Mouse (Mus musculus) thymus, postnatal 10 days (tissue): ENCODE data around the gene Sugct.
"Not testable (repeated sequence)": the region's sequence is repeated elsewhere in the genome, so short reads cannot be mapped to it uniquely, and the experiment has no call there.

Experiments used
- DNase-seq, 2 experiments: peaks; one replicate each; pipeline ENCODE4 v3.0.0; 2021; ENCODE audit warnings: low spot score in 2 of 2

Gene Sugct

DNA sequence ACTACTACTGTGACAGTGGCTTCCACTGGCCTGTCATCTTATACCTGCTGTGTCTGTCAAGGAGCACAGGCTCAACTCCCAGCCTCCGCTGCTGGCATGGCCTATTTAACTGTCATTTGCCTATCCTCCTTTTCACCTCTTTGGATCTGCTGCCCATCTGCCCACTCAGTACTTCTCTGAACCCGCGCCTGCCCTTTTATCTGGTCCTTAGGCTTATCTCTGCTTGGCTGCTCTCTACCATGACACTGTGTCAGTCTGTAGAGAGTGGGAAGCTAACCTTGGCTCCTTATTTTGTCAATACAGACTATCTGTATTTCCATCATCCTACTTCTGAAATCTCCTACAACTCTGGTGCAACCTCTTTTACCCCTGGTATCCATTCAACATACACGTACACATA, 793.9 kb downstream of the Sugct start:
- DNase-seq = no peak

DNA sequence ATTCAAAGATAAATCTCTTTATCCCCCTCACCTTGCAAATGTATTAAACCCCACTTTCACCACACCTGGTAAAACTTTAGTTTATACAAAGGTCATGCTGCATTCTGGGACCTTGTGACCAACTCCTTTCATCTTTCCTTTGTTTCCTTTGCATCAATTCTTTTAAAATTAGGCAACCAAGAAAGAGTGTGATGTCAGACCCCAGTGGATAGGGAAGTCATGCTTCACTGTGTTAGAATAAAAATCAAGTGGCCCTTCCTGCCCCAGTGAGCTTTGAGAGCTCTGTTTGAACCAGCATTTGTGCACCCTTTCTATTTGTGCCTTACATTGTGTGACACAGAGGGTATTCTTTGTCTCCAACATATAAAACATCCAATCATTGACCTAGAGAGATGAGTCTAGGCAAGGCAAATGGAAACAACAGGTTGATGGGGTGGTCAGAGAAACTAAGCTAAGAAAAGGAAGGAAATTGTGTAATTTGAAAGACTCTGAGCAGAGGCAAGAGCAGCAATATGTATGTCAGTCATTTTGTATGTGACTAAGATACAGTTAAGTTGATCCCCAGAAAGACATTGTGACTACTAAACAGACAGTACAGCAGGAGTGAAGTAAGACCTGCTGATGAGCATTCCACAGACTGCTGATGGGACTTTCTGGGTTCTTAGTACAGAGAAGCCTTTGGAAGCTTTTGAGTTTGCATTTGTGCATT, 797.1 kb downstream of the Sugct start:
- no peak for DNase-seq

DNA sequence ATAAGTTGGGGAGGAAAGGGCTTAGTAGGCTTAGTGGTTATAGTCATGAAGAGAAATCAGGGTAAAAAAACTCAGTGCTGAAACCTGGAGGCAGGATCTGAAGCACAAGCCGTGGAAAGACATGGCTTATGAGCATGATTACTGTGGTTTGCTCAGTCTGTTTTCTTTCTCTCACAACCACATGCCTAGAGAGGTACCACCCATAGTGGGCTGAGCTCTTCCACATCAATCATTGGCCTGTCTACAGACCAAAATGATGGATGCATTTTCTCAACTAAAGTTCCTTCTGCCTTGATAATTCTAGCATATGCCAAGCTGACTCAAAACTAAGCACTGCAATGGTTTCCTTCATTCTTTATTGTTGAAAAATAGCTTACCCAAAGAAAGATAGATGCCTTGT, 817.3 kb downstream of the Sugct start:
- DNase-seq = no peak

DNA sequence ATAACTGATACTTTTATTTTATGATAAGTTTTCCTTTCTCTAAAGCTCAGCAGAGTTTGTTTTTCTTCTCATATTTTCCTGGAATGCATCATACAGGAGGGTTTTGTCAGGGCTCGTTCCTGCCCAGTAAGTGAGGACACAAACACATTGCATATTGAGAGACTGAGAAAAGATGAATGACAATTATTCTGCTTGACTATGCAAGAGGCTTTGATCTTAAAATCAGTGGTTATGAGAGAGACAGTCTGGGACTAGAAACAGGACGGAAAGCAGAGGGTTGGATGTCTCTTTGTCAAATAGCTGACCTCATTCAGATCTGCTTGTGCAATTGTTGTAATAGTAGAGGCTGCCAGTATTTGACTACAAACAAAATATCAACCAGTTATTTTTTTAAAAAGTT, 835.4 kb downstream of the Sugct start:
- no peak for DNase-seq

DNA sequence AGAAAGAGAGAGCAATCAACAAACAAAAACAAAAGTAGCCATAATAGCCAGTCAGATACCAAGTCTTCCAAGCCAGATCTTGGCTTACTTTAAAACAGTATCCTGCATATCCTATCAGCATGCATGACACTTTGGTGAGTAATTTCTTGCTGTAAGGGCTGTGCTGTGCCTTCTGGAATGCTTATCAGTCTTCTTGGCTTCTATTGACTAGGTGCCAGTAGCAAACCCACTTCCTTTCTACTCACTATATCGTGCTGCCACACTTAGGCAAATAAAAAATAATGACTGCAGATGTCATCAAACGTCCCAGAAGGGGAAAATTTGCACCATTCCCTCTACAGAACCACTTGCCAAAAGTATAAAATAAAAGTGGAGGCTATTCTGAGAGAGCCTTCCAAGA, 848.1 kb downstream of the Sugct start:
- DNase-seq = no peak

DNA sequence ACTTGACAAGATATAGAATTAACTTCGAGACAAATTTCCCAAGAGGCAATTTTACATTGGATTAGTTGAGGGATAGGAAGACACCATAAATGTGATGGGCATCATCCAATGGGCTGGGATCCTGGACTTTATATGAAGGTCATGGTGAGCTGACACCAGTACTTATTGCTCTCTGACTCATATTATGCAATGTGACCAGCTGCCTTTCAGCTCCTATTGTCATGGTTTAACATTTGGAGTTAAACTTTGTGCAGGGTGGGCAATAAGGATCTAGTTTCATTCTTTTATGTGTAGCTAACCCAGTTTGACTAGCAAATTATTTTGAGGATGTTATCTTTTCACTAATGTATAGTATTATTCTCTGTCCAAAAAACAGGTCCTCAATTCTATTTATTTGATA, 854.4 kb downstream of the Sugct start:
- DNase-seq = no peak

DNA sequence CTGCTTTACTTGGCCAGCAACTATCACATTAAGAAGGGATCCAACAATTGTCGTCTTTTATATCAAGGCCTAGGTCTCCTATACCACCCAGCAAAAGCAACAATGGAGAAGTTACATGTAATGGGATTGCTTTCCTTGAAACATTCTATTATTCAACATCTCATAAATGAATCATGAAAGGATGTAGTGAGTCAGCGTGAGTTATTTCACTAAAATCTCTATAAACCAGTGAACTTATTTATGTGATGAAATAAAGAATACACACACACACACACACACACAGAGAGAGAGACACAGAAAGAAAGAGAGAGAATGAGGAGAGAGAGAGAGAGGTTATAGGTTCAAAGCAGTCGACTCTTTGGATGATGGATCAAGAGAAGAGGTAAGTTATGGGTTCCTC, 856.9 kb downstream of the Sugct start:
- no peak for DNase-seq

DNA sequence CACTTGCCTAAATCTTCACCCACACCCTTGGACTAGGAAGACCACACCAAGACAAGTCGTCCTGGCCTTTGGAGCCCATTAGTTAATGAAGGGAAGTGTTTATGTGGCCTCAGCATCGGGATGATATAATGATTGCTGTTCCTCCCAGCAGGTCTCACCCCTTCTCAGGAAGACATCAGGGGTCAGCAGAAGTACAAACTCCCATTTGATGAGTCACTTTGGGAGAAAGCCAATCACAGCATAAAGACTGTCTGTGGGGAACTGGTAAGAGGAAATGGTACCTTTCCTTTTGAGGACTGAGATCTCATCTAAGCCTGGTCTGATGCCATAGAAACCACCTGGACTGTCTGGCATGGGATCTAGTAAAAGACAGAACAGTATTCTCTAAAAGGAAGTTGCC, 860.2 kb downstream of the Sugct start:
- DNase-seq = no peak

DNA sequence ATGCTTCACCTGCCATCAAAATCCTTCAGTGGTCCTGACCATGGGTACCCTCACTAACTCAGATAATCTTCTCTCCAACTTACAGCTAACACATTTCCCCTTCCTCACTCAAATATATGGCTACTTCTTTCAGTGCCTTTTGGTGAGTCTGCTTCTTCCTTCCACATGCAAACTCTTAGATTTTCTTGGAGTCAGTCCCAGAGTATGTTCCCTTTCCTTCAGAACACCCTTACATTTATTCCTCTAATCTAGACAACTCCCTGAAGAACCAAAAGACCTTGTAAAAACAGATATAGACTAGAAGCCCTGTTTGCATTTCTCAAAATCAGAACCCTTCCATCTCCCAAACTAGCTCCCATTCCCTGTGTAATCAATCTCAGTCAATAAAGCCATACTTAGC, 862.3 kb downstream of the Sugct start:
- DNase-seq = no peak

DNA sequence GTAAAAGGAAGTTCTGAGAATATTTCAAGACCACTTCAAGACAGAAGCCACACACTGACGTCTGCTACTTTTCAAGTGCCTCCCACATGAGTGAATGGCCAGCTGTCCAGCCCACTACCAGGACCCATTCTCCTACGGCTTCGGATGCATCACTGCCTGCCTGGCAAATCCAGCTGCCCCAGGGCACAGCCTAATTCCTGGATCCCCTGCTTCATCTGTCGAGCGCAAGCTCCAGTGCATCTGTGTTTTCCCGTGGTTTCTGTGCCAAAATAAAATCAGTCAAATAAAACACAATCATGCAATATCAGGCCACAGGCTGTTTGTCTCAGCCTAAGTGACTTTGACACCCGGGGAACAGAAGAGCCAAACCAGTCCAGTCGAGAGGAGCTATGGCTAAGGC, 863.5 kb downstream of the Sugct start:
- DNase-seq = no peak

DNA sequence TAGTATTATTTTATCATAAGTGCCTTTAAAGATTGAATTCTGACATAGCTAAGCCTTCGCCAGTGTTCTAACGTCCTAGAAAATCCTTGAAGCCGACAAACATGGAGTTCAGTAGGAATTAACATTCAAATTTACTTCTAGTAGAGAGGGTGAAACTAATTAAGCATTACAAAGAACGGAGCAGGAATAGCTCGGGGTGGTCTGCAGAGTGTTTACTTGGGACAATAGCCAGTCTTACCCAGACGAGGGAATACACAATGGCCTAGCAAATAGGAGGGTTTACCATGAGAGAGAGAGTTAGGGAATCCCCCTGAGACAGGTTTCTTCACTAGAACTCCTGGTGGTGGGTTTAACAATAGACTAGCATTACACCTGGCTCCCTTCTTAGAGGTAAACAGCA, 865.1 kb downstream of the Sugct start:
- DNase-seq = not testable (repeated sequence)

DNA sequence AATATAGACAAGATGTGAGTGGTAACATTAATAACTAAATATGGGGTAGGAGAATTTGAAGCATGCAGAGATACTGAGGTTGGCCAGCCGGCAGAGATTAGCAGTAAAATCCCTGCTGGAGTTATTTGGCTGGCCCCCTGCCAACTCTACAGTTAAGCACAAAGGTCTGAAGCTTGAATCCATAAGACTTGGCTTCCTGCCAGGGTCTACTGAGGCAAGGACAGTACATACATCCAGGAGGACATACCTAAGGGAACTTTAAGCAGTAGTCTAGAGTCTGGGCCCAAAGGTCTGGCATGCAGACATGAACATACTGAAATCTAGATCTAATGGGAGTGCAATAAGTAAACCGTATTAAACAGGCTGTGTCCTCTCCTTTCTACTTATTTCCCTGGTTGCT, 865.8 kb downstream of the Sugct start:
- DNase-seq = no peak

DNA sequence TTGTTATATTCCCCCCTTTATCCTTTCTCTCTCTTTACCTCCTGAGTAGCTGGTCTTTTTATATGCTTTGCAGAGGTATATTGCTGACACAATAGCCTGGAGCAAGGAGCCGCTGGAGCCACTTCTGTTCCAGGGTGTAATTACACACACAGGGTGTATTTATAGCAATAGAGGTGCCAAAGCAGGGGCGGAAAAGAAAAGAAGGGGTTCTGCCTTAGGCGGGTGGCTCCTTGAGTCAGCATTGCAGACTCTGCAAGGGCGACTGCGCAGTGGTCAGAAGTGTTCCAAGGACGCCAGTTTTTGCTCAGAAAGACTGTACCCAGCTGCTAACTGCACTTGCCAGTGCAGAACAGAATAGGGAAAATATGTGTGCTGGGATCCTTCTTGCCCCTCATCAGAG, 869.7 kb downstream of the Sugct start:
- no peak for DNase-seq

DNA sequence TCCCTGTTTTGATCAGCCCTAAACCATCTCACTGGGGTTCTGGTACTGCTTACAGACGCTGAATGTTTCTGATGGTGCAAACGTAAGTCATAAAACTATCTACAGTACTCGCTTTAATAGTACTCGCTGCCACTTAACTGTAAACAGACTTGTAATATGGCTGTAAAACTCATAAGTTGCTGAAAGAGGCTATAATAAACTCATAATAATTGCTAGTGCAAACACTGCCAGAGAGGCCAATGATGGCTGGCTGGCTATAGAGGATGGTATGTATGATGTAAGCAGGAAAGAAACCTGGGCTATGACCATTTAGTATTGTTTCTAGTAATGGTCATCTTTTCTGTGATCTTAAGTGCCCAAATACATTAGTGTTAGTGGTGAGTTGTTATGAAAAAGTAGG, 873.6 kb downstream of the Sugct start:
- no peak for DNase-seq

DNA sequence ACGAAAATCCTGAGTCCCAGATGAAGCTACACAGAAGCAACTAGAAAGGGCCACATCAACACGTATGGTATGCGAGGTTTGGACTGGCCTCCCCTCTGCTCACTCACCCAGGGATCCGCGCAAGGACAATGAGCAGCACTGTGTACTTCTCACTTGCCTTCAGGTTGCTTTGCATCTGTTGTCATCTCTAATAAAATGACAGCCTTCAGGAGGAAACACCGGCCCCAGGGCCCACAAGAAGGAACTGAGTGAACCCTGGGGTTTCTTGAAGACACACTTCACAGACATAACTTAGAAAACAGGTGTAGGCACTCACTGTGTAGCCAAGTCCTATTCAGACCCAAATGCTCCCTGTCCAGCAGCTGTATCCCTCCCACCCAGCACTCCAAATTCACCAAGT, 877.9 kb downstream of the Sugct start:
- DNase-seq = no peak

DNA sequence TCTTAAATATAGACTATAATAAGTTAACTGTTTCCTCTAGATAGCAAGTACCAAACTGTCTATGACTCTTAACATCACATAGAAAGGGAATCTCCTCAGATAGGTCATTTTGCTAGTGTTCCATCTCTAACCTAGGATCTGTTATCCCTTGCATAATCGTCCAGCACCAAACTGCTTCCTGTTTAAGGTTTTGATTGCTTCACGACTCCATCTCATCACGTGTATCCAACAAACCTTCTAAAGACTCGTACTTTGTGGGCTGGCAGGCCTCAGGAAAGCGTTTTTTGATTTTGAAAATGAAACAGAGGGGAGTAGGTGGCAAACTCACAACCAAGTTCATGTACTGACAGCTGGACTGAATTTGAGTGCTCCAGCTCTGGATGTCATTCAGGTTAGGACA, 878.6 kb downstream of the Sugct start:
- no peak for DNase-seq

DNA sequence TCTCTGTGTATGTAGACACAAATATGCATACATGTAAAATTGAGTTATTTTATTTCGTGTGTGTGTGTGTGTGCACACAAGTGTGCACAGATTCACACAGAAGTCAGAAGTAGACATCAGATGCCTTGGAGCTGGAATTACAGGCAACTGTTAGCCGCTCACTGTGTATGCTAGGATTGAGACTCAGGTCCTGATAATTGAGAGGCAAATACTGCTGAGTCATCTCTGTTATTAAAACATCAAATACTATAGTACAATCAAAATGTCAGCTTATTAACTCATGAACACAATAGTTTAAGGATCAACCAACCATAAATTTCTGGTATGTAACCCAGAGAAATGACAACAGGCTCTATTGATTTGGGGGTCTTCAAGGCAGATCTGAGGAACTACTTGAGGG, 883.1 kb downstream of the Sugct start:
- DNase-seq = no peak
